Mouse (Mus musculus) heart, postnatal 0 days (tissue): ENCODE data around the gene Spint3.

Experiments
- CTCF ChIP-seq: IDR thresholded peaks from 2 replicates; pipeline ENCODE4 v1.5.1; 2016; ENCODE audit warnings: antibody characterized with exemption, control low read depth, low read depth
- EP300 ChIP-seq: IDR thresholded peaks from 2 replicates; pipeline ENCODE4 v1.6.1; 2016; ENCODE audit warnings: antibody characterized with exemption, low read depth

GRCm38 (mm10) chr2:164558991-164559645, 14.1 kb downstream of the Spint3 start:
- no peak for TF ChIP-seq CTCF
- TF ChIP-seq EP300: no peak
